Mouse (Mus musculus): Measurements from ENCODE around the gene Gria1. TPM values are rescaled to one million over a fixed set of nuclear protein-coding genes. Genes with fewer than 3 reads are reported as not detected.

Gria1 gene
- total RNA-seq, 1 experiment from 2014 or later: not detected

GRCm38 (mm10) chr11:57039306-57039705 lies 28.1 kb downstream of the Gria1 start:
- no peak for ATAC-seq (replicated peaks in 1 of 2; ENCODE audit: insufficient read depth in 1 of 2, low FRiP score in 2 of 2, low TSS enrichment in 1 of 2, low read depth in 1 of 2, poor library complexity in 2 of 2, severe bottlenecking in 2 of 2)

GRCm38 (mm10) chr11:57042057-57042456 lies 30.9 kb downstream of the Gria1 start:
- ATAC-seq (replicated peaks in 1 of 2; ENCODE audit: insufficient read depth in 1 of 2, low FRiP score in 2 of 2, low TSS enrichment in 1 of 2, low read depth in 1 of 2, poor library complexity in 2 of 2, severe bottlenecking in 2 of 2): no peak

GRCm38 (mm10) chr11:57044146-57044545 lies 33.0 kb downstream of the Gria1 start:
- ATAC-seq (replicated peaks in 1 of 2; ENCODE audit: insufficient read depth in 1 of 2, low FRiP score in 2 of 2, low TSS enrichment in 1 of 2, low read depth in 1 of 2, poor library complexity in 2 of 2, severe bottlenecking in 2 of 2): no peak

GRCm38 (mm10) chr11:57051666-57052562 lies 40.7 kb downstream of the Gria1 start:
- no peak for ATAC-seq (replicated peaks in 1 of 2; ENCODE audit: insufficient read depth in 1 of 2, low FRiP score in 2 of 2, low TSS enrichment in 1 of 2, low read depth in 1 of 2, poor library complexity in 2 of 2, severe bottlenecking in 2 of 2)

- ATAC-seq (replicated peaks in 1 of 2; ENCODE audit: insufficient read depth in 1 of 2, low FRiP score in 2 of 2, low TSS enrichment in 1 of 2, low read depth in 1 of 2, poor library complexity in 2 of 2, severe bottlenecking in 2 of 2): no peak
These were observed 51.3 kb downstream of the Gria1 start for GRCm38 (mm10) chr11:57062441-57062840.

GRCm38 (mm10) chr11:57070196-57070901 lies 59.2 kb downstream of the Gria1 start:
- no peak for ATAC-seq (replicated peaks in 1 of 2; ENCODE audit: insufficient read depth in 1 of 2, low FRiP score in 2 of 2, low TSS enrichment in 1 of 2, low read depth in 1 of 2, poor library complexity in 2 of 2, severe bottlenecking in 2 of 2)

- no peak for ATAC-seq (replicated peaks in 1 of 2; ENCODE audit: insufficient read depth in 1 of 2, low FRiP score in 2 of 2, low TSS enrichment in 1 of 2, low read depth in 1 of 2, poor library complexity in 2 of 2, severe bottlenecking in 2 of 2)
These were observed 61.0 kb downstream of the Gria1 start for GRCm38 (mm10) chr11:57072171-57072570.

GRCm38 (mm10) chr11:57079423-57079822 lies 68.2 kb downstream of the Gria1 start:
- ATAC-seq (replicated peaks in 1 of 2; ENCODE audit: insufficient read depth in 1 of 2, low FRiP score in 2 of 2, low TSS enrichment in 1 of 2, low read depth in 1 of 2, poor library complexity in 2 of 2, severe bottlenecking in 2 of 2): no peak

GRCm38 (mm10) chr11:57089527-57089926 lies 78.3 kb downstream of the Gria1 start:
- ATAC-seq (replicated peaks in 1 of 2; ENCODE audit: insufficient read depth in 1 of 2, low FRiP score in 2 of 2, low TSS enrichment in 1 of 2, low read depth in 1 of 2, poor library complexity in 2 of 2, severe bottlenecking in 2 of 2): no peak

GRCm38 (mm10) chr11:57090705-57091104 lies 79.5 kb downstream of the Gria1 start:
- no peak for ATAC-seq (replicated peaks in 1 of 2; ENCODE audit: insufficient read depth in 1 of 2, low FRiP score in 2 of 2, low TSS enrichment in 1 of 2, low read depth in 1 of 2, poor library complexity in 2 of 2, severe bottlenecking in 2 of 2)

- no peak for ATAC-seq (replicated peaks in 1 of 2; ENCODE audit: insufficient read depth in 1 of 2, low FRiP score in 2 of 2, low TSS enrichment in 1 of 2, low read depth in 1 of 2, poor library complexity in 2 of 2, severe bottlenecking in 2 of 2)
These were observed 80.2 kb downstream of the Gria1 start for GRCm38 (mm10) chr11:57091276-57091914.

GRCm38 (mm10) chr11:57100491-57100890 lies 89.3 kb downstream of the Gria1 start:
- ATAC-seq (replicated peaks in 1 of 2; ENCODE audit: insufficient read depth in 1 of 2, low FRiP score in 2 of 2, low TSS enrichment in 1 of 2, low read depth in 1 of 2, poor library complexity in 2 of 2, severe bottlenecking in 2 of 2): no peak

GRCm38 (mm10) chr11:57103751-57104254 lies 92.6 kb downstream of the Gria1 start:
- ATAC-seq (replicated peaks in 1 of 2; ENCODE audit: insufficient read depth in 1 of 2, low FRiP score in 2 of 2, low TSS enrichment in 1 of 2, low read depth in 1 of 2, poor library complexity in 2 of 2, severe bottlenecking in 2 of 2): no peak

- no peak for ATAC-seq (replicated peaks in 1 of 2; ENCODE audit: insufficient read depth in 1 of 2, low FRiP score in 2 of 2, low TSS enrichment in 1 of 2, low read depth in 1 of 2, poor library complexity in 2 of 2, severe bottlenecking in 2 of 2)
These were observed 94.5 kb downstream of the Gria1 start for GRCm38 (mm10) chr11:57105683-57106082.

GRCm38 (mm10) chr11:57112386-57112785 lies 101.2 kb downstream of the Gria1 start:
- no peak for ATAC-seq (replicated peaks in 1 of 2; ENCODE audit: insufficient read depth in 1 of 2, low FRiP score in 2 of 2, low TSS enrichment in 1 of 2, low read depth in 1 of 2, poor library complexity in 2 of 2, severe bottlenecking in 2 of 2)

- no peak for ATAC-seq (replicated peaks in 1 of 2; ENCODE audit: insufficient read depth in 1 of 2, low FRiP score in 2 of 2, low TSS enrichment in 1 of 2, low read depth in 1 of 2, poor library complexity in 2 of 2, severe bottlenecking in 2 of 2)
These were observed 103.2 kb downstream of the Gria1 start for GRCm38 (mm10) chr11:57114410-57114809.

GRCm38 (mm10) chr11:57127066-57127465 lies 115.9 kb downstream of the Gria1 start:
- ATAC-seq (replicated peaks in 1 of 2; ENCODE audit: insufficient read depth in 1 of 2, low FRiP score in 2 of 2, low TSS enrichment in 1 of 2, low read depth in 1 of 2, poor library complexity in 2 of 2, severe bottlenecking in 2 of 2): no peak

Data from hematopoietic stem cell, adult 5-6 weeks (primary cell).